Mouse (Mus musculus) embryonic fibroblast, embryonic 13.5 days (primary cell): ENCODE results near the gene Zfpl1.

Experiments used
- CTCF ChIP-seq: IDR thresholded peaks from 2 replicates; pipeline ENCODE4 v1.5.1; 2011; ENCODE audit warnings: mild to moderate bottlenecking, control low read depth, low read length, moderate library complexity, borderline replicate concordance; ENCODE audit not compliant: insufficient read depth
- POLR2A ChIP-seq: IDR thresholded peaks from 2 replicates; pipeline ENCODE4 v1.6.1; 2011; ENCODE audit warnings: low read depth, mild to moderate bottlenecking, control low read depth, low read length, moderate library complexity

DNA sequence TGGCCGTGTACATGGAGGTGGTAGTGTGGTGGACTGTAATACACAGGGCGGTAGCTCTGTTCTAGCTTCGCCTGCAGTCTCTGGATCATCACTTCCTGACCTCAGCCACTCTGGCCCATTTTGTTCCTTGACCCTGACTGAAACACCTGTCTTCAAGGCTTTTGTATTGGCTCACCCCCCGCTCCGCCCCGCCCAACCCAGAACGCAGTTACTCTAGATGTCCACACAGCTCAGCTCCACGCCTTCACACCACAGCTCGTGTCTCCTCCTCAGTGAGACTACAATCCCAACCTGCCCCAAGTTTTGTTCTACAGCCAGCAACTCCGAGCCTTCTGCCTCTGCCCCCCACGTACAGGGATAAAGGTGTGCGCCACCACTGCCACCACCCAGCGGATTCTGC is 4.1 kb upstream of the Zfpl1 start:
- no peak for TF ChIP-seq CTCF
- TF ChIP-seq POLR2A = no peak
